Mouse (Mus musculus) lung, postnatal 0 days (tissue): ENCODE results near the gene Lhfpl2.

Source experiments
- CTCF ChIP-seq: IDR thresholded peaks from 2 replicates; pipeline ENCODE4 v1.5.1; 2016; ENCODE audit warnings: antibody characterized with exemption, mild to moderate bottlenecking
- EP300 ChIP-seq: IDR thresholded peaks from 2 replicates; pipeline ENCODE4 v1.6.1; 2016; ENCODE audit warnings: antibody characterized with exemption, mild to moderate bottlenecking, control low read depth

GRCm38 (mm10) chr13:94066626-94067275 lies 9.2 kb downstream of the Lhfpl2 start:
- TF ChIP-seq CTCF (no peak), EP300 (no peak)
